Mouse (Mus musculus): ENCODE results near the gene Fam222a. TPM values are rescaled to one million over a fixed set of nuclear protein-coding genes. Genes with fewer than 3 reads are reported as not detected.

Gene Fam222a
- total RNA-seq, 2 experiments from 2014 or later, result 5.1 to 6.6 TPM

DNA sequence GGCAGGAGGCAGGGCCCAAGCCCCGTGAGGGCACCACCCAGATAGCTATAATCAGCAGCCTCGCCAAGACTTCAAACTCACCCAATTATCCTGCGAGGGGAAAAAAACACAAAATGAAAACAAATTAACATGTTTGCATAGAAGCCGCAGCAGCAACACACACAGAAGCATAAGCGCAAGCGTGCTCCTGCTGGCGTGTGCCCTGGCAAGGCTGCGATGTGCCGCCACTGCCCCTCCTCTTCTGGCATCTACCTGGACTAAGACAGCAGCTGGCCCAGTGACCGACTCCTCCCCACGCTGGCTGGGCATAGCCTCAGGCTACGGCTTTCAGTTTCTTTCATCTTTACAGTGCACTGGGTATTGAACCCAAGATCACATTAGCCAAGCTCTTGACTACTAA, 13.7 kb downstream of the Fam222a start:
- DNase-seq (ENCODE audit: extremely low spot score in 1 of 2, low spot score in 1 of 2), result no peak

DNA sequence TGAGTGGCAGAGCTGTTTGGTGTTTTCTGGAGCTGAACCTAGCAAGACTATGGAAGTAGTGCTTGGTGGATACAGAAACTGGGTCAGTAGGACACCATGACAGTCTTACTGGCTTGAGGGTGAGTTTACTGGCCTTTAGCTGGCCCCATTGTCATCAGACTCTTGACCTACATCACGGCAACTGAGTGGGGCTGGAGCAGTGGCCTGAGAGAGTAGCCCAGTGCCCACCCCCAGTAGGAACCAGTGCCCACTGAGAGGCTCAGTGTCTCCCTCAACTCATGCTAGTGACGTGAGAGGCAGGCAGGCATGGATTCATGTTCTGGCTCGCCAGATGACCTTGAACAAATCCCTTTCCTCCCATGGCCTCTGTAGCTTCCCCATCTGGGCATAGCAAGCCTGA, 15.2 kb downstream of the Fam222a start:
- DNase-seq (ENCODE audit: extremely low spot score in 1 of 2, low spot score in 1 of 2), result no peak

DNA sequence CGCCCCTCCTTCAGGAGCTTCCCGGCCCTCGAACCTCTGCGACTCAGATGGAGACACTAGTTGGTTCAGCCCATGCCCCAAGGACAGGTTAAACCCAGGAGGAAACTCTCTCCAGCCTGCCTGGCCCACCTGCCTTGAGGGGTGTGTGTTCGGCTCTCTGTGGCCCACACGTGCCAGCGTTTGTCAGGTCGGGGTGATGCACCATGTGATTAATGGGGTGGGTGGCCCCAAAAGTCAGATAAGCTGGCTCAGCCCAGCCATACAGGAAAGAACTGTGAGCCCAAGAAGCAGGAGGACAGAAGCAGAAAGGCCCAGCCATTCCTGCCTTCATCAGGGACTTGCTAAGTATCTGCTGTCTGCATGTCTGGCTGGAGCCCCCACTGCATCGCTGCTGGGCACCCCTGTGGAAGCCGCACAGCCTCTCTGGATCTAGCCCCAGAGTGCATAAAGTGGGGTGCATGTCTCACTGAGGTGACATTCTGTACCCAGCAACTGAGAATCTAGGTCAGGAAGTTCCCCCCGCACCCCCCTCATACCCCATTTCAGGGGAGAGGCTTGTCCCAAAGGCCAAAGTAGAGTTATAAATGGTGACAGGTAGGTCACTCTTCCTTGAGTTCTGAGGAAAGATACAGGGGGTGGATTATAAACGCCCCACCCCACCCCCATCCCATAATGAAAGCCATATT, 15.8 kb downstream of the Fam222a start:
- DNase-seq (ENCODE audit: extremely low spot score in 1 of 2, low spot score in 1 of 2), result no peak

DNA sequence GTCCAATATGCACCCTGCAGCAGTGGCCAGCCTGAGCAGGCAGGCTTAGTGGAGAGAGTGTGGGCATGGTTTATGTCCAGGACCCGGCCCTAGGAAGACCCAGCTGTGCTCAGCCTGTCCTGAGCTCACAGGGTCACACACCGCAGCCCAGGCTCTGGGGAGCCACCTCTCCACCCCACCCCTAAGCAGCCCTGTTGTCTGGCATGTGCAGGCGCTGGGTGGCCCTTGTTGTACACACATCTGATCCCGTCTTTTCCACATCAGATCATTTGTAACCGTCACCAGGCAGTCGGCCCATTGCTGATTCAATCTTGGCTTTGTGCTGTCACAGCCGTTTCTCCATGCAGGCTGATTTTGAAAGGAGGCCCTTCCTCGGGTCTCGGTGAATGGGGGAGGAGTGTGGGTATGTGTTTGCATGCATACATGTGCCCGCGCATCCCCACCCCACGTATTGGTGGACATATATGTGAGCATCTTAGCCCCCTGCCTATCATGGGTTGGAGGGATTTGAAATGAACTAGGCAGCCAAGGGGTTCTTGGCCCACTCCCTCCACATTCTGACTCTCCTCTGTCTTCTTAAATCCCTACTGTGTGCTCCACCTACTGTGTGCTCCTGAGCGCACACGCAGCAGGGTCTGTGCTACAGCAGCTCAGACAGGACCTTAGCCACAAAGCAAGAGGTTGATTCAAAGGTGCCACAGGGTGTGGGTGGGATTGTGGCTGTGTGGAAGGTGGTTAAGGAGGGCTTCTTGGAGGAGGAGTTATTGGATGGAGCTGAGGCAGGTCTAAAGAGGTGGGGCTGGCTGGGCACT, 16.7 kb downstream of the Fam222a start:
- no peak for DNase-seq (ENCODE audit: extremely low spot score in 1 of 2, low spot score in 1 of 2)

DNA sequence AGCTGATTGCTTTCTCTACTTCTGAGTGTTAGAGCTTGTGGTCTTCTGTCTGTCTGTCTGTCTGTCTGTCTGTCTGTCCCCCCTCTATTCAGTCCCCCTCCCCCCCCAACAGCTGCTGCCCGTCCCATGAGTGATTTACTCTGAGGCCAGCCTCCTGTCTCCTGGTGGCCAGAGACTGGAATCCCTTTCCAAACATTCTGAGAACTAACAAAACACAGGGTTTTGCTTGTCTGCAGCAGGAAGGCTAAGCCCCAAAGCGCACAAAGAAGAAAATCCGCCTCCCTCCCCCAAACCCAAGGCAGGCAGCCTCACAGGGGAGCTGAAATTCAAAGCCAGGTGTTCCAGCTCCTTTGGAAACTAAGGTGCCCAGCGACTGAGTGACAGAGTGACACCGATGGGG, 17.9 kb downstream of the Fam222a start:
- no peak for DNase-seq (ENCODE audit: extremely low spot score in 1 of 2, low spot score in 1 of 2)

DNA sequence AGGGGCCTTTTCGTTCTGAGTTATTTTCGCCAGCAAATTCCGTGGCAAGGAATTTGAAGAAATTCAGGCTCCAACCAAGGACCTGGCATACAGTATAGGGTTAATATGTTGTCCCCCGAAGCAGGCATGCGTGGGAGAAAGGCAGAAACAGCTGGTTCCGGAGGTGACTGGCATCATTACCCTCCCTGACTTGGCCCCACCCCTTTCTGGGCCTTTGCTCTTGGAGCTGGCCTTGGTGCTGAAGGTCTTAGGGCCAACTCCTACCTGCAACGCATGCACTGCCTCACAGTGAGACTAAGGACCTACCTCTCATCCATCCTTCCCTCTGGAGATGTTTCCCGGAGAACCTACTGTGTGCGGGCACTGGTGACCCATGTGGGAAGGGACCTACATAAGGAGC, 20.1 kb downstream of the Fam222a start:
- no peak for DNase-seq (ENCODE audit: extremely low spot score in 1 of 2, low spot score in 1 of 2)

DNA sequence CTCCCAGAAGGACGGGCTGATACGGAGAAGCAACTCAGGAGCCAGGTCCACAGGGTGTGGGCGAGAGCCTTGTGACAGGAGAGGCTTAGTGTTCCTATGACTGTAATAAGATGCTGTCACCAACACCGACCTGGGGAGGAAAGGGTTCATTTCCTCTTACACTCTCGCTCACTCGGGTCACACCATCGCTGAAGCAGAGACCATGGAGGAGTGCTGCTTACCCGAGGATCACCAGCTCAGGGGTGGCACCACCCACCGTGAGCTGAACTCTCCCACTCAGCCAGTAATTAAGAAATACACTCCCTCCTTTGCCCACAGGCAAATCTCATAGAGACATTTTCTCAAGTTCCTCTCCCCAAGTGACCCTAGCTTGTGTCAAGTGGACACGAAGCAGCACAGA, 20.6 kb downstream of the Fam222a start:
- DNase-seq (ENCODE audit: extremely low spot score in 1 of 2, low spot score in 1 of 2), result no peak

DNA sequence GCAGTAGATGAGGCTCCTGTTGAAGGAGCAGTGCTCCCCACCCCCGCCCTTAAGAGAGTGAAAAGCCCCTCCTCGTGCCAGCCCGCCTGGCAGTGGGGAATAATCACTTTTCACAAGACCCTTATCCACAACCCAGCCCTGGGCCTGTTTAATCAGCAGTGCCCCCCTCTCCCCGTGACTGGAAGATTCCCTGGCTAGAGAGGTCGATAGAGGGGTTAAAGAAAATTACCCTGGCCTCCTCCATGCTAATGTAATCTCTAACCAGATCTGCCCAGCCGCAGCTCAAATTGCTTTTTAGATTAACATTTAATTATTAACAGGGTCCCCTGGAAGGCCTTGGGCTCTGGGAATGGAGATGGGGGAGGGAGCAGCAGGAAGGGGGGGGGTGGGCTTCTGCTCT, 21.2 kb downstream of the Fam222a start:
- no peak for DNase-seq (ENCODE audit: extremely low spot score in 1 of 2, low spot score in 1 of 2)

DNA sequence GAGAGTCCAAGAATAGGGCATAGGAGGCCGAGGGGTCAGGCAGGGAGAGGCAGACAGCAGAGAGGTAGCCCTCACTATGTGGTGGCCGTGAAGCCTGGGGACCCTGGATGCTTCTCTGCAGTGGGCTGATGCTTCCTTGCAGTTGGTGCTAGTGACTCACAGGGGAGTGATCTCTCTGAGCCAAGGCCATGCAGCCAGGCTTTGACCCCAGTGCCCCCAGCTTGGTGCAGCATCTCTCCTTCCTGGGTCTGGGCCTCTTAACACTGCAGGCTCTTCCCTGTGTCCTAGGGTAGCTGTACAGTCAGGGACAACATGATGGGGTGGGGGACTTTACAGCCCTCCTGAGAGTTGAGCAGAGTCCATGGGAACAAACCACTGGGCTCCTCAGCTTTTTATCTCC, 21.6 kb downstream of the Fam222a start:
- no peak for DNase-seq (ENCODE audit: extremely low spot score in 1 of 2, low spot score in 1 of 2)

DNA sequence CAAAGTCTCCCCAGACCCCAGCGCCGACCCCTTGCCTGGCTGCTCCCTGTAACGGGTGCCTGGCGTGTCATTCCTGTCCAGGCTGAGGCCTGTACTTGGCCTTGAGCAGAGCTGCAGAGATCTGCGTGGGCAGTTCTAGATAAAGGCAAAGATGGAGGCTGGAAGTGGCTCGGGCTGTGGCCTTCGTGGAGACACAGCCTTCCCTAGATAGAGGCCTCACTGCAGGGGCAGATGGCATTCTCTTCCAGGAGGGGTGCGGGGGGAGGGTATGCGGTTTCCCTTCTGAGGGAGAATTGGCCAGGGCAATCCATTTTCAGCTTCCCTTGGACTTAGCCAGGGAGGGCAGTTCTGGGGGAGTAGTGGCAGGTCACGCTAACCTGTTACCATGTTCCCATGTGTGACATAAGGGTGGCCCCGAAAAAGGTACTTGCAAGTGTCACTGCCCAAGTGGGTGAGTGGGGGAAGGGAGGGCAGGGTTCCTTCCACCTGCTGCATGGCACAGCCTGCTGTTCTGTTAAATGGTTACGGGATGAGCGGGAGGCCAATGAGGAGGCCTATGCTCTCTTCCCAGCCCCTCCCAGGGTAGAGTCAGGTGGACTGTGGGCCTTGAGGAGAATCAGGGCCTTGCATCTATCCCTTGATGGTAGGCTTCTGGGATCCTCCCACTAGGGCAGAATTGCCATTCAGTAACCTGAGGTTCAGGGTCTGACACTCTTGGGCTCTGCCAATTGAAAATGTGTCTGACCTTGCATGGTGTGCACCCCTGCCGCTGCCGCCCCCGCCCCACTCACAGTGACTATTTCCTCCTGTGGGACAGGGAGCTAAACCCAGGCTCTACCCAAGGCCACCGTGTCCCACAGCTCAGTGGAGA, 22.5 kb downstream of the Fam222a start:
- DNase-seq (ENCODE audit: extremely low spot score in 1 of 2, low spot score in 1 of 2), result no peak

DNA sequence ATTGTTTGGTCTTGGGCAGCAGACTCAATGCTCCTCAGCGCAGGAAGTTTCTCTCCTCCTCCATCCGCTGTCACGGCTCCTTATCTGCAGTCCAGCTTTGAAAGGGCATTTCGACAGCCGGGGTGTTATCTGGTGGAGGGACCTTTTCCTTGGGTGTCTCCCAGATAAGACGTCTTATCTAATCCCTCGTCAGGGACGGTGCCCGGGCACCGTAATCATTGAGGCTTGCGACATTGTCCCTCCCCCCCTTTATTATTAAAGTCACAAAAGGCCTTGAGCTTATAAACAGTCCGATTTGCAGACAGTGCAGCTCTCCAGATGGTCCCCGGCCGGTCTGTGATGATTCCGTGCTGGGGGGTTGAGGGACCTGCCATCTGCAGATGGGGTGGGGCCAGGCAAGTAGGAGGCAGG, 23.3 kb downstream of the Fam222a start:
- DNase-seq (ENCODE audit: extremely low spot score in 1 of 2, low spot score in 1 of 2), result no peak

DNA sequence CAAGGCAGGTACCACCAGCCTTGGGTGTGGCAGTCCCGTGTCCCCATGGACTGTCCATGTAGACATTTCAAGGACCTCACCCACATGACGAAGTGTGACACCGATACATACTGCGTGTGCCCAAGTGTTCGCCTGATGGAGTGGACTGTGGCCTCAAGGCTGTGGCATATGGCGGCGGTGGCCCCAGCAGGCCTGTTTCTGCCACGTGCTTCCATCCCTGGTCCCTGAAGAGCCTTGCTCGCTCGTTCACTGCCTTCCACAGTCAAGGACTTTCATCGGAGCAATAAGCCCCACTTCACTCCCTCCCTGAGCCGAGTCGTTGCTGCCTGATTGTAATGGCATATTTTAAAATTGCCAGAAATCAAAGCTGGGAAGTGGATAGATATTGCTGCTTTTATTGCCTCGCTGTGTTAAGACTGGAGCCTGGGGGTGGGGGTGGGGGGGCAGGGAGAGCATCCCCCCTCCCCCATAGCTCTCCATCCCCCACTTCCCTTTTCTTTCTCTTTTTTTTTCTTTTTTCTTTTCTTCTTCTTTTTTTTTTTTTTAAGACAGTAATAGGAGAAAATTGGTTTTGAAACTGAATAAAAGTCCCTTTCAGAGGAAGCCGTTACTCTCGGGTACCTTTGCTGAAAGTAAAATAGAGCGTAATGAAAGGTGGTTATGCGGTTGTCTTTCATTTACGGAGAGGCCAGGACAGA, 24.8 kb downstream of the Fam222a start:
- no peak for DNase-seq (ENCODE audit: extremely low spot score in 1 of 2, low spot score in 1 of 2)

DNA sequence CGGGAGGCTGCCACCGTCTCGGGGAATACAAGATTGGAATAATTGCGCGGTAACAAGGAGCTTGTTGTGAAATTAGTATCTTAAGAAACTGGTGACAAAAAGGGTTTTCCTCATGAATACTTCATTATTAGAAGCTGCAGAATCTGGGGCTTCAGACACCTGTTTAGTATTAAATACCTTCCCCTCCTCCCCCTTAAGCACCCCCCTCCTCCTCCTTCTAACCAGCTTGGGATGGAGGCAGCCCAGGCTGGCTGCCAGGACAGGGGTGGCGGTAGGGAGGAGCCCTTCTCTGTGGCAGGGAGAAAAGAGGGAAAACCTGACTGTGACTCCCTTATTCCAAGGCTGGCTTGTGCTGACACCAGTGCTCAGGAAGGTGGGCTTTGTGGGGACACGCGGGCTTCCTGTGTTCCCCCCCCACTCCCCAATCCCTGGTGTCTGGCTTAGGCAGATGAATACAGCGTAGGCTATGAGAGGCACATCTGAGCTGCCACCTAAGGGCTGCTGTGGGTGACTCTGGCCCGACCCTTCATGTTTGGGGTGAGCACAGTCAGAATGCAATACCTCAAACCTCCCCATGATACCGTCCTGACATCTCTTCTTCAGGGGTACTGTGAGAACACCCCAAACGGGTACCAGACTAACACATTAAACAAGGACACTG, 25.5 kb downstream of the Fam222a start:
- DNase-seq (ENCODE audit: extremely low spot score in 1 of 2, low spot score in 1 of 2), result no peak

DNA sequence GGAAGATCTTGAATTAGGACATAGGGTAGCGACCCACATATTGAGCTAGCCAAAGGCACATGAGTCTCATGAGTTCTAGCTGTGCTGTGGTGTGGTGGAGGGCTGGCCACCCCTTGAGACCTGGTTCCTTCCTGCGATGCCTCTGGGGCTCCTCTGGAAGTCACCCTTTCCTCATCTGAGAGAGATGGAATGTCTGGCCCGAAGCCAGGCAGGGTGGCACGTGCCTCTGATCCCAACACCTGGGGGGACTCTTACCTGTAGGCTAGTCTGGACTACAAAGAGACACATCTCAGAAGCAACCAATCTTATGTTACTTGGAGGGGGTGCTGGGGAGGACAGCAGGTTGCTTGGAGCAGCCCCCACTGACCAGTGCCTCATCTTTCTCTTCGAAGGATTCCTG, 26.1 kb downstream of the Fam222a start:
- DNase-seq (ENCODE audit: extremely low spot score in 1 of 2, low spot score in 1 of 2), result no peak

DNA sequence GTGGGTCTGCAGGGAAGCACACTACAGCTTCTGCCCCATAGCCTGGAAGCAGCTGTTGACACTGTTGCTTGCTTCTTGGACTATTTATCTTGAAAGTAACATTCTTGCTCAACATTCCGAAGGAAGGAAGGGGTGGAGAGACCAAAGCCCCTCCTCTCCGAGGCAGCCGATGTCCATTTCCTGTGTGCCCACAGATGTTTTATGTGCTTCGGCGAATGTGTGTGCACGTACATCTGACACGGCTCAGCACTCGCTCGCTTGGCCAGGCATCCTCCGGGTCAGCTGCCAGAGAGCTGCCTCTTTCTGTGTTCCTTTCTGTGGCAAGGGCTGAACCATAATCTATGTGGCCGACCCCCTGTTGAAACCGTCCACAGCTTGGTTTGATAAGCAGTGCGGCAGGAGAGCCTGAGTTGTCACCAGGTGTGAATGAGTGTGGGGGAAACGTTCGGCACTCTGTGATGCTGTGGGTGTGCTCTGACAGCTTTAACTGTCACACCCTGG, 27.0 kb downstream of the Fam222a start:
- no peak for DNase-seq (ENCODE audit: extremely low spot score in 1 of 2, low spot score in 1 of 2)

DNA sequence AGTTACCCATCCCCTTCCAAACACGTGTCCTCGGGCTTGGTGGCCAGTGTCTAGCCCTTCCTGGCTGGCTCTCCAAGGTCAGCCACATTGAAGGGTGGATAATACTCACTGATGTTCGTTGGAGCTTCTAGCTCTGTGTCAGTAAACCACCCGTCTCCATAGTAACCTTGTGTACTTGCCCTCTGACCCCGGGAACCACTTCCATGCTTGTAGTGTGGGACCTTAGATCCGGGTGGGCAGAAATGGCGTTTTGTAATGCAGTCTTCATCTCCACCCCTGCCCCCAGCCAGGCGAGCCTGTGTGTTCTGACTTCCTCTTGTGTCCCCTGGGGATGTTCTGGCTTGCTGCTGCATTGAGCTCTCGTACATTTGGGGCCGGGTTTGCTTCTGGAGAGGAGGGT, 28.8 kb downstream of the Fam222a start:
- DNase-seq (ENCODE audit: extremely low spot score in 1 of 2, low spot score in 1 of 2), result no peak

DNA sequence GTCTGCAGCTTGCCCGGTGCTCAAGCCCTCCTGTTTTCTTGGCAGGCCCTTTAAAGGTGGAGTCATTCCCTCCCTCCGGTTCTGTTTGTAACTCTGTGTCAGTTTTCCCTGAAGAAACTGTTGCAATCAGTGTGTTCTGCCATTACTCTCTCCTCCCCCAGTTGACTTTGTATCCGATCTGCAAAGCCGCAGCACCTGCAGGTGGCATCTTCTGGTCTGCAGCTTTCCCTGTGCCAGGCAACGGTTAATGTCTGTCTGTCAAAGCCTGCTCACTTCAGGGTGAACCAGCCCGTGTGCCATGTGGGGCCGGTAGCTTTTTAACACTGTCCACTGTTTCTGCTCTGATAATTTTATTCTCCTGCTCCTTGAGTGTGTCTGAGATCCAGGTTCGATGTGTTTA, 29.4 kb downstream of the Fam222a start:
- DNase-seq (ENCODE audit: extremely low spot score in 1 of 2, low spot score in 1 of 2), result no peak

DNA sequence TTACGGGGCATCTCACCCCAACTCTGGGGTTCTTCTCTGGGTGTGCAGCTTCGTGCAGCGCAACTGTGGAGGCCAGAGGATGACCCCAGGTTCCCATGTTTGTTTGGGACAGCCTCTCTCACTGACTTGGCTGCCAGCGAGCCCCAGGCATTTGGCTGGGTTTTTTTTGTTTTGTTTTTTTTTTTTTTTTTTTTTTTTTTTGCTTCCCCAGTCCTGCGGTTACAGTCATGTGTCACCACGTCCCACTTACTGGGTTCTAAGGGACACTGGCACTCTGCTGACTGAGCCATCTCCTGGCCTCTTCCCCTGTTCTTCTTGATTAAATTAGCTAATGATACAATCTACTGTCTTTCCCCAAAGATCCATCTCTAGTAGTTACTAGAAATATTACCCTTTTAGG, 29.8 kb downstream of the Fam222a start:
- DNase-seq (ENCODE audit: extremely low spot score in 1 of 2, low spot score in 1 of 2), result no peak

DNA sequence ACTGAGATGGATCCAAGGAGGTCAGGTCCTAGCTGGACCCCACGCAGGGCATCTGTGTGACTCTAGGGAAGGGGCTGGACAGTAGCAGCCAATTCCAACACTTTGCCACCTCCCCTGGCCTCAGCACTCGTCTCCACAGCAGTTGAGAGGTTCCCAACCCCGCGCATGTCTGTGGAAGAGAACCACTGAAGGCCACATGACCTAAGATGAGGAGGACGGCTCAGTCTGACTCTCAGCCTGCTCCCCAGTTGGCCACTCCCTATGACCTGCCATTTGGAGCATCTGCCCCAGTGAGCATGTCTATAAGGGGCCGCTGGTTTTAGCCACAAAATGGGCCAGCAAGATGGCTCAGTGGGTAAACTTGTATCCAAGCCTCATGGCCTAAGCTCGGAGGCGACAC, 34.2 kb downstream of the Fam222a start:
- DNase-seq (ENCODE audit: extremely low spot score in 1 of 2, low spot score in 1 of 2), result no peak

DNA sequence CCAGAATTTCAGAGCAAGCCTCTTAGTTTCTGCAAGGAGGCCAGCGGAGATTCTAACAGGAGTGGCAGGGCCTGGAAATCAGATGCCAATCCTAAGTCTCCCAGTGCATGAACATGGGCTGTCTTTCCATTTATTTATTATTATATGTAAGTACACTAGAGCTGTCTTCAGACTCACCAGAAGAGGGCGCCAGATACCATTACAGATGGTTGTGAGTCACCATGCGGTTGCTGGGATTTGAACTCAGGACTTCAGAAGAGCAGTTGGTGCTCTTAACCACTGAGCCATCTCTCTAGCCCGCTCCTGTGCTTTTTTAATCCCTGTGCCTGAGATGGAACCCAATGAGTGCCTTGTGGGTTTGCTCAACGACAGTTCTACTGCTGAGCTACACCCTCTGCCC, 36.2 kb downstream of the Fam222a start:
- DNase-seq (ENCODE audit: extremely low spot score in 1 of 2, low spot score in 1 of 2), result no peak

Measured in layer of hippocampus, postnatal 25 days (tissue).